Mouse (Mus musculus) erythroblast, embryonic 14.5 days (primary cell): ENCODE measurements around the gene Cep152. TPM values are rescaled to one million over a fixed set of nuclear protein-coding genes. Genes with fewer than 3 reads are reported as not detected.

ENCODE experiments used
- H3K27me3 ChIP-seq: 2 replicates; pipeline ENCODE4 v1.6.1; 2012; ENCODE audit warnings: inconsistent platforms; ENCODE audit not compliant: control insufficient read depth
- H3K36me3 ChIP-seq: 2 replicates; pipeline ENCODE4 v1.6.1; 2012; ENCODE audit warnings: mild to moderate bottlenecking, inconsistent platforms; ENCODE audit not compliant: control insufficient read depth
- H3K4me1 ChIP-seq: 2 replicates; pipeline ENCODE4 v1.6.1; 2012; ENCODE audit warnings: inconsistent platforms; ENCODE audit not compliant: control insufficient read depth
- H3K4me3 ChIP-seq: replicated peaks from 2 replicates; pipeline ENCODE3; 2012; ENCODE audit warnings: moderate library complexity, mild to moderate bottlenecking, inconsistent platforms
- H3K9me3 ChIP-seq: 2 replicates; pipeline ENCODE4 v1.6.1; 2012; ENCODE audit warnings: low read length, inconsistent platforms, mixed read lengths; ENCODE audit not compliant: control insufficient read depth
- GATA1 ChIP-seq: IDR thresholded peaks from 2 replicates; pipeline ENCODE4 v1.6.1; 2012; ENCODE audit warnings: low read length, inconsistent platforms, mixed read lengths
- TAL1 ChIP-seq: IDR thresholded peaks from 3 replicates; pipeline ENCODE4 v1.6.1; 2012; ENCODE audit warnings: low read length, inconsistent platforms, mixed read lengths
- polyA plus RNA-seq: library from polyadenylated mRNA; stranded (reverse); fragments of >175 nt; gene quantifications from 2 replicates; pipeline ENCODE4 v1.2.3, GENCODE M21; 2012

Gene Cep152
- polyA plus RNA-seq, 1 experiment, result 0.27 TPM

DNA sequence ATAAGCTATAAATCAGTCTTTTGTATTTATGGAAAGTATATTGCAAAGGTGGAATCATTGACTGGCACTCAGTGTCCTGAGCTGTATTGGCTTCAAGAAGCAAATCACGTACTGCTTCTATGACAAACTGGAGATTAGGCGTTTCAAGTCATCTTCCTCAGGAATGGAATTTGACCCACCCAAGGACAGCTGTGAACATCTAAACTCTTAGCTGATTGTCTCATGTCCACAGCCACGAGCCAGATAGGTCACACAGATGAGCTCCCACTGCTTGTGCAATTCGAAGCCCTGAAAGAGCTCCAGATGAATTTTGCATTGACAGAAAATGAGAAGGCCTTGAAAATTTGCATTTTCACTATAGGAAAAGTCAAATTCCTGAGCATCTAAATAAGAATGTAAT lies 47.2 kb downstream of the Cep152 start:
- peaks cover 98% of the 10 kb centered on the region for H3K36me3 ChIP-seq
- H3K4me1 ChIP-seq, result no peaks in the 10 kb centered on the region
- TF ChIP-seq TAL1 (no peak), GATA1 (no peak)
- H3K4me3 ChIP-seq, result no peak overlapping the region
- H3K9me3 ChIP-seq, result no peaks in the 10 kb centered on the region
- no peaks in the 10 kb centered on the region for H3K27me3 ChIP-seq

DNA sequence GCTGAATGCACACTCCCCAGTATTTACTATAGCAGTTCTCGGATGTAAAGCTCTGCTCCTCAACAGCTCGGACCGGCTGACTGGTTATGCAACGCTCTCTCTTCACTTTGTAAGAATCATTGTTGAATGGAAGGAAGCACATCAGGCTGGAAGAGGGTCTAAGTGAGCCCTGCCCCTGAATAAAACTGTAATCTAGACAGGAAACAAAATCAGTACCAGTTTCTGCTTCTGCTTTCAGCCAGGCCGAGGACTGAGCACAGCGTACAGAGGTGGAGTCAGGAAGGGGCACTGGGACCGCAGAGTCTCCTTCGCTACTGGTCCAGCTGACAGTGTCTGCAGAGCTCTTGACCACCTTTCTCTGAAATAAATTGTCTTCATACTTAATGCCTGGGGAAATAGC lies 48.4 kb downstream of the Cep152 start:
- Histone ChIP-seq H3K4me1 (no peaks in the 10 kb centered on the region), H3K27me3 (no peaks in the 10 kb centered on the region), H3K36me3 (peaks cover 98% of the 10 kb centered on the region), H3K9me3 (no peaks in the 10 kb centered on the region), H3K4me3 (no peak overlapping the region)
- TF ChIP-seq GATA1, result no peak
- TF ChIP-seq TAL1, result no peak

DNA sequence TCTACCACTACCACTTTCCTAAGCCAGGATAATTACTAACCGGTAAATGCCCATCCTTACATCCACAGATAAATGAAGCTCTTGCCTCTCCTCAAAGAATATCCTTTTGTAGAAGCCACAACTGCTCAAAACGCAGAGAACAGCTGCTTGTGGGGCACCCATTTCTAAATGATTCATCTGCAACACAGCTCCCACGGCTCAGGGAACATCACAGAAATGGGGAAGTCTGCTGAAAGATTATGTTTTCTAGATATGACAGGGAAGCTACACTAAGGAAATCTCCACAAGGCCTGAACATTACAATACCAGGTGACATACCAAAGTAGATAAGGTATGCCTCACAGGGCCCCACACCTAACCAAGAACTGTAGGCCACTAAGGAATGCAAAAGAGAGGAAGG lies 49.1 kb downstream of the Cep152 start:
- Histone ChIP-seq H3K4me3 (no peak overlapping the region), H3K36me3 (peaks cover 98% of the 10 kb centered on the region), H3K9me3 (no peaks in the 10 kb centered on the region), H3K4me1 (no peaks in the 10 kb centered on the region), H3K27me3 (no peaks in the 10 kb centered on the region)
- TF ChIP-seq TAL1, result no peak
- TF ChIP-seq GATA1, result no peak

DNA sequence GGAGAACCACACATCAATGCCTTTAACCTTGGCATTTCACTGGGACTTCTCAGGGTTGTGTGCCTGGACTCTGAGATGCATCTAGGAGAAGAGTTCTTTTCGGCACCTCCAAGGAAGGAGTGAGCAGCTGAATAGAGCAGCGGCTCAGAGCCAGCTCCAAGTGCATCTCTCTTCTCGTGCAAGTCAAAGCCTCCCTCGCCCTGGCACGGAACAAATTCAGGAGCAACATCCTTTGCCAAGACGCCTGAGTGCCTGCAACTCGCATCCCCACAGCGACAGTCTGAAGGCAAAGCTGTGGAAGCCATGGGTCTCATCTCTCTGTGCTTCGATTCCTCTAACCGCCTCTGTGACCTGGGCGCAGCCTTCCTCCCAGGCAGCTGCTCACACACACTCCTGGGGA lies 61.0 kb downstream of the Cep152 start:
- H3K4me1 ChIP-seq, result no peaks in the 10 kb centered on the region
- H3K4me3 ChIP-seq, result no peak overlapping the region
- H3K9me3 ChIP-seq, result no peaks in the 10 kb centered on the region
- no peak for TF ChIP-seq GATA1
- no peaks in the 10 kb centered on the region for H3K27me3 ChIP-seq
- H3K36me3 ChIP-seq, result peaks cover 63% of the 10 kb centered on the region

DNA sequence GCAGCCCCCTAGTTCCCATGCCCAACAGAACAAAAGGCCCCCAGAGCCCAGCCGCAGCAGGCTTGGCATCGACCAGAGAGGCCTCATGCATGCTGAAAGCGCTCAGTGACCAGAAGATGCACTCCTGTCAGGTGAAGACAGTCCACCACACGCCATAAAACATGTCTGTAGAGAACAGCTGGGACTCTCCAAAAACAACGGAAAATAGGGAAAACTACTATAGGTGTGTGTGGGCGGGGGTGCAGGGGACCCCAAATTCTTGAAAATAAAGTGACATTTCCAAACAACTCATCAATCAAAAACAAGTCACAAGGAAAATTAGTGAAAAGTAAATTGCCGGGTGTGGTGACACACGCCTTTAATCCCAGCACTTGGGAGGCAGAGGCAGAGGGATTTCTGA lies 62.5 kb downstream of the Cep152 start:
- no peaks in the 10 kb centered on the region for H3K4me1 ChIP-seq
- H3K4me3 ChIP-seq, result no peak overlapping the region
- peaks cover 48% of the 10 kb centered on the region for H3K36me3 ChIP-seq
- H3K27me3 ChIP-seq, result no peaks in the 10 kb centered on the region
- no peak for TF ChIP-seq GATA1
- no peak for TF ChIP-seq TAL1
- H3K9me3 ChIP-seq, result no peaks in the 10 kb centered on the region

DNA sequence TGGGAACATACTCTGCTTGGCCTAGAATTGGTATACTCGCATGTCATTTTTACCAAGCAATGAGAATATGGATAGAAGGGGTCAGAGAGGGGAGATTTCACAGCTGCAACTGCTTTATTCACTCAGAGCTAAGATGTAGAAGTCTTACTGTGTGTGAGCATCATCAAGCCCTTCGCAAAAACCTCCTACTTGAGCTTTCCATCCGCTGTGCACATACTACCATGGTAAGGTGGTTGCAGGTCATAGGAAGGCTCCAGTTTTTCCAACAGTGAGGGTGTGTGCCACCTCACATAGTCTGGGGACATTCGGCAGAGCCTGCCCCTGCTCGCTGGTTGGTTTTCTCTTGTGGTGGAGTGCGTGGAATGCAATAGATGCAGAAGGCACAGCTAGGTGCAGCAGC lies 64.9 kb downstream of the Cep152 start:
- no peak overlapping the region for H3K4me3 ChIP-seq
- peaks cover 26% of the 10 kb centered on the region for H3K36me3 ChIP-seq
- H3K27me3 ChIP-seq, result no peaks in the 10 kb centered on the region
- H3K4me1 ChIP-seq, result no peaks in the 10 kb centered on the region
- no peaks in the 10 kb centered on the region for H3K9me3 ChIP-seq
- no peak for TF ChIP-seq GATA1
- no peak for TF ChIP-seq TAL1

DNA sequence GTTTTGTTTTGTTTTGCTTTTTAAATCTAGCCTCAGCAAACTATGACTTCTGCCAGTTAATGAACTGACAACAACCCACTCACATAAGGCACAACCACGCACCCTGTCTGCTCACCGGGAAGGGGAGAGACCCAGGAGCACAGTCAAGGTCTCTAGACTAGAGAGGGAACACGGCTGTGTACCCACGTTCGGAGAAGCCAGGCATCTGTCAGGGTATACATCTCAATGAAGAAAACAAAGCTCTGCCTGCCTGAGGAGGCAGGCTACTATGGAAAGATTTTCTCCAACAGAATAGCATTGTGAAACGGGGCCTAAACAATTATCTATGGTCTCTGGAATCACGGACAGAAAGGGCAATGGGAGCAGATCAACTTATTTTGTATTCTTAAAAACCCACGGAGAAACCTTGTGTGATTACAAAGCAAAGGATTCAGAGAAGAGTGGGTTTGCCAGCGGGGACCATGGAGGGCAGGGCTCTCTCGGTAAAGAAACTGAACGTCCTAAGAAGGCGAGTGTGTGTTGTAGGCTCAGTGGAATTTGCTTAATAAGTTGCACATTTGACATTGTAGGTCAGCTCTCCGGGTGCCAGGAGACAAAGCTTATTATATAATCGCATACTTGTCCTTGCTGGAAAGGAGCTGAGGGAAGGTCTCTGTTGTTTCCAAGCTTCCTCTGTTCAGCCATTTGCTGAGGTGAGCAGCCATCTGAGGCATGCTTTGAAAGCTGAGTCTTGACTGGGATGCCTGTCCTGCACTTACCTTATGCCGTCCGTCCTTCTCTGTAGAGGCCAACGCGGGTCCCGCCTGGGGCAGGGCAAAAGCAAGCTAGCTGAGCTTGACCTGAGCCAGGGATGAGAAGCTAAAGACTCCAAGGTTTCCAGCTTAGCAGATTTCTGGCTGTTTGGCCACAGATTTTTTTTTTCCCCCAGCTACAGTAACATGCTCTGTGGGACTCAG lies 66.0 kb downstream of the Cep152 start:
- Histone ChIP-seq H3K9me3 (no peaks in the 10 kb centered on the region), H3K36me3 (peaks cover 14% of the 10 kb centered on the region), H3K27me3 (no peaks in the 10 kb centered on the region), H3K4me3 (no peak overlapping the region), H3K4me1 (no peaks in the 10 kb centered on the region)
- TF ChIP-seq TAL1 (no peak), GATA1 (no peak)

DNA sequence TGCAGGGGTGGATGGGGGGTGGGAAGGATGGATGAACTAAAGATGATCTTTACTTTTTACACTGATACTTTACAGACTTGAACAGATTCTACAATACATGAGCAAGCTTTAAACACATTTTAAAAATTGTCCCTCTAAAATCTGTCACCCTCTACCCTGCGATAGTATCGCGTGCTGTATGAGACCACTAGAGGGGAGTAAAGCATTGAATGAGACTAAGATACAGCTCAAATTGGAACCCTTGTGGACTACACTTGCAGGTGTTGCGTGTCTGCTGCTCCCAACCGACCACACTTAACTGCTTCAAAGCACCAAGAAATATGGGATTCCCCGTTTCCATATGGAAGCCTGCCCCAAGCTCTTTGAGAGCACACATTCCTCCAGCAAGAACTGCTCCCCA lies 69.1 kb downstream of the Cep152 start:
- H3K9me3 ChIP-seq, result no peaks in the 10 kb centered on the region
- no peak for TF ChIP-seq GATA1
- TF ChIP-seq TAL1, result no peak
- no peak overlapping the region for H3K4me3 ChIP-seq
- H3K4me1 ChIP-seq, result no peaks in the 10 kb centered on the region
- H3K27me3 ChIP-seq, result no peaks in the 10 kb centered on the region
- no peaks in the 10 kb centered on the region; the same call in 1 of the 2 replicates for H3K36me3 ChIP-seq

DNA sequence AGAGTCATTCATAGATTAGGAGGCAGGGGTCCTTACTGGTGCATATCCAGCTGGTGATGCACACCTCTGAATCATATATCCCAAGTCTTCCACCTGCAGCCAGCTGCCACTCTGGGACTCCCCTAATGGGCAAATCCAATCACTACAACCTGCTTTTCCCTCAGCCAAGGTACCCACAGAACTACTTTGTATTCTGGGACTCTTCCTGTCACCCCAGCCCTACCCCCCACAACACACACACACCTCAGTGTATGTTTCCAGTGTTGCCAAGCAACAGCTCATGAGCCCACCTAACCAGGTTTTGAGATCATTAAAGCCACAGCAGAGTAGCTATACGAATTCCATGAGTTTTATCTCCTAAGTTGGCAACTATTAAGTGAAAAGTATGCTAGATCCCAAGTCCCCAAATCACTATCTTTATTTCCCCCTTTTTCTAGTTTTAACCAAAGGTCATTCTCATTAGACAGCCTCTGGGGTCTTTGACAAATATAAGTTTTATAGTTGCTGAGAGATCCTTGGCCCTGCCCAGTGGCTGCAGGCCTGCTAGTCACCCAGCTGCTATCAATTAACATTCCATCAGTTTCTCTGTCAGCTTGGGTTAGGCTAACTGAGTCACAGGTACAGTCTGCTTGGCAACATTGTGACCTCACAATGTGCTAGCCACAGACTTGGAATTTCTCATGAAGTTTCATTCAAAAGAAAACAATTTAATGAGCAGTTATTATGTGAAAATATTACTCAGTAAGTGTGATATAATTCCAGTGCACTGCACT lies 75.9 kb downstream of the Cep152 start:
- Histone ChIP-seq H3K36me3 (no peaks in the 10 kb centered on the region), H3K27me3 (no peaks in the 10 kb centered on the region), H3K4me3 (no peak overlapping the region), H3K9me3 (no peaks in the 10 kb centered on the region), H3K4me1 (no peaks in the 10 kb centered on the region)
- TF ChIP-seq GATA1, result no peak
- no peak for TF ChIP-seq TAL1
